Mouse (Mus musculus) myocyte (in vitro differentiated cells): Measurements from ENCODE around the gene Susd3.

ENCODE experiments used
- CEBPB ChIP-seq: IDR thresholded peaks from 2 replicates; pipeline ENCODE4 v1.6.1; 2011; ENCODE audit warnings: mild to moderate bottlenecking, moderate library complexity; ENCODE audit not compliant: poor library complexity, insufficient read depth, severe bottlenecking
- E2F4 ChIP-seq: IDR thresholded peaks from one replicate; pipeline ENCODE4 v1.6.1; 2011; ENCODE audit warnings: mild to moderate bottlenecking, control low read depth, moderate library complexity; ENCODE audit not compliant: insufficient read depth
- POLR2A ChIP-seq: IDR thresholded peaks from one replicate; pipeline ENCODE4 v1.6.1; 2011; ENCODE audit warnings: low read depth, mild to moderate bottlenecking, control low read depth, moderate library complexity; ENCODE audit not compliant: insufficient read length
- POLR2AphosphoS2 ChIP-seq: IDR thresholded peaks from one replicate; pipeline ENCODE4 v1.6.1; 2011; ENCODE audit warnings: low read depth, control low read depth; ENCODE audit not compliant: insufficient read length
- TCF12 ChIP-seq: IDR thresholded peaks from one replicate; pipeline ENCODE4 v1.6.1; 2011; ENCODE audit warnings: mild to moderate bottlenecking, control low read depth; ENCODE audit not compliant: poor library complexity, insufficient read depth, severe bottlenecking

DNA sequence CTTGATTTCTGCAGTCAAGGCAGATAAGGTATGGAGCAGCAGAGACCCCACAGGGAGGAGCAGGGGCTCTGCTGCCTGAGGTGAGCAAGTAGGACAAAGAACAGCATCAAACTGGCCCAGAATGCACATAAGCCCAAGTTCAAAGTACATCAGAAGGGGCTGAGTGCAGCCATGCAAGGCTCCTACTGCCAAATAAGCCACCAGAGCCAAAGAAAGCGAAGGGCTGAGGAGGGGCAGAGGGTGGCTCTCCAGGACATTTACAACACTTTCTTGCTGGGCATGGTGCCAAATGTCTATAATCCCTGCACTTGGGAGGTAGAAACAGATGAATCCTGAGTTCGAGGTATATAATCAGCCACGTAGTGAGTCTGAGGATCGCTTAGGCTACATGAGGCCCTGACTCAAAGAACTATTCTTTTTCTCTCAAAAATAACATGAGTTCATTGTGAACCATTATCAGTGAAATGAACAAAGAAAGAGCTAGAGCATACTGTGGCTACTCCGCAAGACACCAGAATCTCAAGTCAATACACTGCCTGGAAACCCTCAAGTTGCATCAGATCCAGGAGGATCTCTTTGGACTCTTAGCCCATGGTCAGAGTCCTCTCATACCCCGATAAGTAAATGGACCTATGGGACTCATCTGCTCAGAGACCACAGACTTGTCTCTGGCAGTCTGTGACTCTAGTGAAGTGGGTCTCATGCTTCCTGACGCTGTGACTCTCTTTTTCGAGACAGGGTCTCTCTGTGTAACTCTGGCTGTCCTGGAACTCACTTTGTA lies 14.5 kb downstream of the Susd3 start:
- TF ChIP-seq POLR2A (no peak), POLR2AphosphoS2 (no peak), E2F4 (no peak), TCF12 (no peak), CEBPB (no peak)
